Mouse (Mus musculus) liver, embryonic 14.5 days (tissue): Measurements from ENCODE around the gene N4bp1. TPM values are rescaled to one million over a fixed set of nuclear protein-coding genes. Genes with fewer than 3 reads are reported as not detected.
A peak's percentile ranks its signal among the peaks of the same experiment; 100 is the strongest.

Source experiments
- ATAC-seq: fragments of 200-750 bp; cut with Nextera tagmentation; 2 replicates; pipeline ENCODE4 v1.8.0; 2017; ENCODE audit warnings: moderate number of reproducible peaks, mild to moderate bottlenecking, moderate library complexity; ENCODE audit not compliant: insufficient read depth
- DNase-seq, 3 experiments: peaks; one replicate each; pipeline ENCODE4 v3.0.0-alpha.2; 2012 to 2013; ENCODE audit warnings: low read depth in 3 of 3, low spot score in 3 of 3
- H3K27ac ChIP-seq: fragments of 300-500 bp; sonication (generic); 2 replicates; pipeline ENCODE4 v1.5.1; 2014; ENCODE audit warnings: moderate library complexity, mild to moderate bottlenecking, control low read depth, inconsistent platforms
- H3K27me3 ChIP-seq: fragments of 300-500 bp; sonication (generic); 2 replicates; pipeline ENCODE4 v1.6.1; 2014; ENCODE audit warnings: mild to moderate bottlenecking, low read length, moderate library complexity; ENCODE audit not compliant: control insufficient read depth, insufficient read depth
- H3K36me3 ChIP-seq: fragments of 300-500 bp; sonication (generic); replicated peaks from 2 replicates; pipeline ENCODE4 v1.6.1; 2014; ENCODE audit warnings: low read depth; ENCODE audit not compliant: control insufficient read depth, insufficient read depth
- H3K4me1 ChIP-seq, 2 experiments: fragments of 200-500 bp in 1 of 2; fragments of 300-500 bp in 1 of 2; sonication (generic) in 1 of 2; replicated peaks; 2 replicates each; pipeline ENCODE4 v1.6.1; 2012 to 2014; ENCODE audit warnings: antibody characterized with exemption in 1 of 2, inconsistent platforms in 1 of 2, low read length in 1 of 2; ENCODE audit not compliant: control insufficient read depth in 2 of 2, insufficient read depth in 2 of 2
- H3K4me2 ChIP-seq: fragments of 300-500 bp; sonication (generic); 2 replicates; pipeline ENCODE4 v1.6.1; 2014; ENCODE audit warnings: low read depth, mild to moderate bottlenecking, control low read depth, moderate library complexity
- H3K4me3 ChIP-seq, 2 experiments: fragments of 200-500 bp in 1 of 2; fragments of 300-500 bp in 1 of 2; sonication (generic) in 1 of 2; 2 replicates each; pipeline ENCODE4 v1.5.1; 2012 to 2014; ENCODE audit warnings: low read depth in 2 of 2, low read length in 2 of 2, mild to moderate bottlenecking in 2 of 2, control low read depth in 1 of 2, inconsistent platforms in 1 of 2, moderate library complexity in 1 of 2; ENCODE audit not compliant: insufficient read depth in 1 of 2
- H3K9ac ChIP-seq: fragments of 300-500 bp; sonication (generic); replicated peaks from 2 replicates; pipeline ENCODE4 v1.6.1; 2014; ENCODE audit warnings: mild to moderate bottlenecking, control low read depth, moderate library complexity
- H3K9me3 ChIP-seq: fragments of 300-500 bp; sonication (generic); 2 replicates; pipeline ENCODE4 v1.6.1; 2016; ENCODE audit warnings: low read length, mixed read lengths; ENCODE audit not compliant: control insufficient read depth
- CTCF ChIP-seq: IDR thresholded peaks from 2 replicates; pipeline ENCODE4 v1.5.1; 2016; ENCODE audit warnings: antibody characterized with exemption, low read depth, control low read depth
- EP300 ChIP-seq: IDR thresholded peaks from 2 replicates; pipeline ENCODE4 v1.6.1; 2016; ENCODE audit warnings: antibody characterized with exemption, low read depth
- WGBS: fragments of 180-500 bp; shearing (Covaris S2); extraction: QIAGEN DNeasy Blood & Tissue Kit; methylation state at CpG from one replicate; pipeline ENCODE4 v1.1.7; 2014; ENCODE audit not compliant: insufficient replicate concordance; 5-methylcytosine and 5-hydroxymethylcytosine counted together
- polyA plus RNA-seq, 2 experiments: library from polyadenylated mRNA; depleted of rRNA in 1 of 2; stranded (reverse) in 1 of 2; unstranded in 1 of 2; fragments of >200 nt; fragmentation: Nextera tagmentation in 1 of 2; extraction: Ambion mirVana in 1 of 2; gene quantifications; 2 replicates each; pipeline versions ENCODE4 v1.2.1 to v1.2.3; 2012 to 2014

N4bp1 gene
- polyA plus RNA-seq, 2 experiments, result 2.1 to 3.1 TPM

GRCm38 (mm10) chr8:86834496-86835260 lies 50.4 kb downstream of the N4bp1 start:
- Histone ChIP-seq H3K4me3 (no peak overlapping the region), H3K4me1 (no peaks in the 10 kb centered on the region), H3K4me2 (no peak overlapping the region), H3K9me3 (no peaks in the 10 kb centered on the region), H3K27ac (no peak overlapping the region), H3K27me3 (no peaks in the 10 kb centered on the region), H3K36me3 (no peaks in the 10 kb centered on the region), H3K9ac (no peak overlapping the region)
- ATAC-seq, result no peak
- 67% methylated on average over 8 of the region's 8 CpGs for WGBS
- DNase-seq, result no peak
- no peak for TF ChIP-seq EP300
- no peak for TF ChIP-seq CTCF

DNA sequence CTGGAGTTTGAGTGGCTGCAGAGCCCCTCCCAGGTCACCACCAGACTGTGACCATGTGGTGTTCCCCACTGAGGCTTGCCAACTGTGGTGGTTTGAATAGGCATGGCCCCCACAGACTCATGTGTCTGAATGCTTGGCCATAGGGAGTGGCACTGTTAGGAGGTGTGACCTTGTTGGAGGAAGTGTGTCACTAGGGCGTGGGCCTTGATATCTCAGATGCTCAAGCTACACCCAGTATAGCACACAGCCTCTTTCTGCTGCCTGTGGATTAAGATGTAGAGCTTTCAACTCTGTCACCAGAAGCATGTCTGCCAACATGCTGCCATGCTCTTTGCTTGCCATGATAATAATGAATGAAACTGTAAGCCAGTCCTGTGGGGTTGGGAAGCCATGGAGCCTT lies 51.1 kb downstream of the N4bp1 start:
- TF ChIP-seq EP300, result no peak
- no peak for TF ChIP-seq CTCF
- no peaks in the 10 kb centered on the region for H3K9me3 ChIP-seq
- no peak for DNase-seq
- no peak overlapping the region for H3K4me3 ChIP-seq
- no peaks in the 10 kb centered on the region for H3K4me1 ChIP-seq
- no peaks in the 10 kb centered on the region for H3K36me3 ChIP-seq
- H3K9ac ChIP-seq, result no peak overlapping the region
- peak; percentile 45; the same call in 1 of the 2 replicates for ATAC-seq
- H3K27me3 ChIP-seq, result no peaks in the 10 kb centered on the region
- no peak overlapping the region for H3K4me2 ChIP-seq
- H3K27ac ChIP-seq, result no peak overlapping the region
- 58% methylated on average over 1 of the region's 1 CpGs for WGBS

DNA sequence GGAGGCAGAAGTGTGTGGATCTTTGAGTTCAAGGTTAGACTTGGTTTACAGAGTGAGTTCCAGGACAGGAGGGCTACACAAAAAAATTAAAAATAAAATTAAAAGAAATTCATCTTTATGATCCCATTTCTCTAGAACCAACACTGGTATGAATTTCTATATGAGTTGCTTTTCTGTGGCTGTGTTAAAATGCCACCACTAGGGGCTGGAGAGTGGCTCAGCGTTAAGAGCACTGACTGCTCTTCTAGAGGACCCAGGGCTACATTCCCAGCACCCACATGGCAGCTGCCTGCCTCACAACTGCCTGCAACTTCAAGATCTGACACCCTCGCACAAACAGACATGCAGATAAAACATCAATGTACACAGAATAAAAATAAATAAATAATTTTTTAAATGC lies 56.1 kb downstream of the N4bp1 start:
- TF ChIP-seq CTCF (peak; percentile 28; the same call in 1 of the 2 replicates), EP300 (no peak)
- Histone ChIP-seq H3K27ac (no peak overlapping the region), H3K4me2 (no peak overlapping the region), H3K27me3 (no peaks in the 10 kb centered on the region), H3K36me3 (no peaks in the 10 kb centered on the region), H3K4me1 (peaks cover 11 to 27% of the 10 kb centered on the region in 2 experiments), H3K9me3 (no peaks in the 10 kb centered on the region), H3K4me3 (no peak overlapping the region), H3K9ac (no peak overlapping the region)
- WGBS, result 43% methylated on average over 2 of the region's 2 CpGs
- no peak for DNase-seq
- no peak for ATAC-seq

DNA sequence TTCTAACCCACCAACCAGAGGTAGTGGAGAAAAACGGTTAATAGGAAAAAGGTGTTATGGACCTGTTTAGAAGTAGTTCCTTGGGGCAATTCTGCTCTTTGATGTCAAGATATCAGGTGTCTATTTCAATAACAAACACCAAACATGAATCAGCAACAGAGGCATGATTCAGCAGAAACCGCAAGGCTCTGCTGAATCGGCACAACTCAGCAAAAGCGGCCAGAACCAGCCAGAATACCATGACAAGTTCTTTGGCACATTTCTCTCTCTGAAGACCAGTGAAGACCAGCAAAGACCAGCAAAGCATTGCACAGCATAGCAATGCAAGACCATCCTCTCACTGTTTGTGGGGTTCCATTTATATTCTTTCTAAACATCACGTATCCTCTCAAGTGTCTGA lies 57.9 kb downstream of the N4bp1 start:
- 72% methylated on average over 5 of the region's 5 CpGs for WGBS
- Histone ChIP-seq H3K9me3 (no peaks in the 10 kb centered on the region), H3K4me1 (peaks cover 11 to 27% of the 10 kb centered on the region in 2 experiments), H3K9ac (no peak overlapping the region), H3K4me2 (peak overlapping the region; percentile 21), H3K4me3 (no peak overlapping the region), H3K36me3 (no peaks in the 10 kb centered on the region), H3K27ac (peak overlapping the region; percentile 4), H3K27me3 (no peaks in the 10 kb centered on the region)
- ATAC-seq (peak; percentile 50; the same call in 1 of the 2 replicates), DNase-seq (peak; percentile 53 to 66 (median 63))
- peak; percentile 60 for TF ChIP-seq EP300
- TF ChIP-seq CTCF, result no peak

GRCm38 (mm10) chr8:86826538-86826937 lies 58.5 kb downstream of the N4bp1 start:
- Histone ChIP-seq H3K9me3 (no peaks in the 10 kb centered on the region), H3K27me3 (no peaks in the 10 kb centered on the region), H3K4me3 (no peak overlapping the region), H3K36me3 (no peaks in the 10 kb centered on the region), H3K27ac (0 out of 2 replicates have a peak overlapping the region, but pooled peaks have one; percentile 32), H3K9ac (0 out of 2 replicates have a peak overlapping the region, but pooled peaks have one; percentile 4), H3K4me2 (peak overlapping the region; percentile 34), H3K4me1 (peaks cover 11 to 32% of the 10 kb centered on the region in 2 experiments)
- DNase-seq (no peak), ATAC-seq (peak; percentile 59)
- no peak for TF ChIP-seq EP300
- no peak for TF ChIP-seq CTCF
